Mouse (Mus musculus): ENCODE measurements around the gene Wdr35. TPM values are rescaled to one million over a fixed set of nuclear protein-coding genes. Genes with fewer than 3 reads are reported as not detected.

The Wdr35 gene
- polyA plus RNA-seq, 1 experiment from 2014 or later, result 21.9 TPM

DNA sequence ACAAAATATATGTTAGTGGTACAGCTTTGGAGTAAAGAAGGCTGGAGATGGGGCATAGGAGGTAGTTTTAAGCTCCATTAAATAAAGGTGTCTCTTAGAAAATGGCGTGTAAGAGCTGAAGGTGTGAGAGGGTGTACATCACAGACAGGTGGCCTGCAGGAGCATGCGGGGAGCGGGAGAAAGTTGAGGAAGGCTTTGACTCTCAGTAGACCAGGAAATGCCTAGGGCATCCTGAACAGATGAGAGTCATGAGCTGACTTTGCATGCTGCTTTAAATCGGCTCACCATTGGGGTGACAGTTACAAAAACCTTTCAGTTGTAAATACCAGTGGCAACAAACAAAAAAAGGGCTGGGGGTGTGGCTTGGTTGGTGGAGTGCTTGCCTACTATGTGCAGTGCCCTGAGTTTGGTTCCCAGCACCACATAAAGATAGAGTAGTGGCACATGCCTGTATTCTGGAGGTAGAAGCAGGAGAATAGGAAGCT, 32.5 kb upstream of the Wdr35 start:
- Histone ChIP-seq H3K9me3 (ENCODE audit: control insufficient read depth, low read length) (no peaks in the 10 kb centered on the region), H3K27ac (ENCODE audit: low read depth, low read length) (no peak overlapping the region), H3K36me3 (ENCODE audit: control insufficient read depth, insufficient read depth, low read length) (peaks cover 34% of the 10 kb centered on the region), H3K4me2 (replicated peaks; ENCODE audit: low read depth, low read length) (no peak overlapping the region), H3K4me1 (ENCODE audit: control insufficient read depth, insufficient read depth, low read length) (no peaks in the 10 kb centered on the region), H3K4me3 (ENCODE audit: low read length) (no peak overlapping the region), H3K9ac (ENCODE audit: low read depth, low read length) (no peak overlapping the region), H3K27me3 (ENCODE audit: control insufficient read depth, insufficient read depth, low read length) (no peaks in the 10 kb centered on the region)
- WGBS, result 65% methylated on average over 4 of the region's 4 CpGs
- no peak for ATAC-seq (ENCODE audit: low FRiP score, low TSS enrichment)

DNA sequence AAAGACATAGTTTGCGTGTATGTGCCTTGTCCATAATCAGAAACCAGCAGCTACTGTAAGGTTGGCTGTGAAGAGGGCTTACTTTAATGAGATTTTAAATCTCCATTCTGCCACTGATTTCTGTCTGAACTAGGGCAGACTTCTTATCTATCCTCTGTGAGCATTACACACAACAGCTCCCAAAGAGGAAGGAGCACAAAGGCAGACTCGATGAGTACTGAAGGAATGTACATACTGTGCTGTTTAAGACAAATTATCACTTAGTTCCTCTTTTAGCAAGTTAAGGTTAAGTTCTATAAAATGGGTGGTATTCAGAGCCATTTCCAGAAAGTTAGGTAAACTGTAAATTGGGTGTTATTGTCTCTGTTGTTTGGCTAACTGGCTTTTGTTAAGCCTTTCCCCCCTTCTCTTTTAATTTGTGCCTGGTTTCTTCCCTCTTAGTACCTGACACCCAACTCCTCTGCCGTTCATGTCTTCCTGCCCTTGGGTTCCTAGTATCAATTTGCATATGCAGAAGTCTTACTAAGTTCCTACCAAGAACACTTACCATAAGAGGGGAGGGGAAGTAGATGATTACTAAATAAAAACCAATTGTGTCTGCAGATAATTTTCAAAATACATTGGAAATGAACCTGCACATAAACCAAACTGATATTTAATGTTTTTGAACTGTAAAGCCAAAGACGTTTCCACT, 31.8 kb upstream of the Wdr35 start:
- Histone ChIP-seq H3K27me3 (ENCODE audit: control insufficient read depth, insufficient read depth, low read length) (no peaks in the 10 kb centered on the region), H3K9ac (ENCODE audit: low read depth, low read length) (no peak overlapping the region), H3K4me1 (ENCODE audit: control insufficient read depth, insufficient read depth, low read length) (no peaks in the 10 kb centered on the region), H3K27ac (ENCODE audit: low read depth, low read length) (no peak overlapping the region), H3K4me3 (ENCODE audit: low read length) (no peak overlapping the region), H3K36me3 (ENCODE audit: control insufficient read depth, insufficient read depth, low read length) (peaks cover 27% of the 10 kb centered on the region), H3K9me3 (ENCODE audit: control insufficient read depth, low read length) (no peaks in the 10 kb centered on the region), H3K4me2 (replicated peaks; ENCODE audit: low read depth, low read length) (no peak overlapping the region)
- WGBS, result 56% methylated on average over 4 of the region's 4 CpGs
- ATAC-seq (ENCODE audit: low FRiP score, low TSS enrichment), result no peak

DNA sequence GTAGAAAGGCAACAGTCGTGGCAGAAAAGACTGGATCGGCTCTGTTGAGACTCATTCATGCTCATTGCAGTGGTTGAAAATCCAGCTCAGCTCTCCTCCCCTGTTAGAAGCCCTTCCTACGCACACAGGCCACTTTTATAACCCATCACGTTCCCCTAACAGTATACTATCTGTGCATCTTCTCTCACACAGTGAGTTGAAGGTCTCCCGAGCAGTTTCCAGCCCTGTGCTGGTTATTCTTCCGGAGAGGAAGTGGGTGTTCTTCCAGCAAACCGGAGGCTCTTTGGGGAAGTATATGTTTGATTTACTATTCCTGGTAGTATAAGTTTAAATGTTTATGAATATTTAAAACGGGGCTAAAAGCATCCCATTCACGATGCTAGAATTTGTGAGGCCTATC, 26.5 kb upstream of the Wdr35 start:
- Histone ChIP-seq H3K27ac (ENCODE audit: low read depth, low read length) (no peak overlapping the region), H3K9me3 (ENCODE audit: control insufficient read depth, low read length) (no peaks in the 10 kb centered on the region), H3K4me2 (replicated peaks; ENCODE audit: low read depth, low read length) (peak overlapping the region; percentile 97), H3K4me1 (ENCODE audit: control insufficient read depth, insufficient read depth, low read length) (0 out of 2 replicates have a peak, but pooled peaks cover 8% of the 10 kb centered on the region), H3K4me3 (ENCODE audit: low read length) (peak overlapping the region; percentile 49; the same call in 1 of the 2 replicates), H3K27me3 (ENCODE audit: control insufficient read depth, insufficient read depth, low read length) (0 out of 2 replicates have a peak, but pooled peaks cover 6% of the 10 kb centered on the region), H3K9ac (ENCODE audit: low read depth, low read length) (no peak overlapping the region), H3K36me3 (ENCODE audit: control insufficient read depth, insufficient read depth, low read length) (no peaks in the 10 kb centered on the region)
- no peak for ATAC-seq (ENCODE audit: low FRiP score, low TSS enrichment)
- WGBS, result 45% methylated on average over 9 of the region's 9 CpGs

DNA sequence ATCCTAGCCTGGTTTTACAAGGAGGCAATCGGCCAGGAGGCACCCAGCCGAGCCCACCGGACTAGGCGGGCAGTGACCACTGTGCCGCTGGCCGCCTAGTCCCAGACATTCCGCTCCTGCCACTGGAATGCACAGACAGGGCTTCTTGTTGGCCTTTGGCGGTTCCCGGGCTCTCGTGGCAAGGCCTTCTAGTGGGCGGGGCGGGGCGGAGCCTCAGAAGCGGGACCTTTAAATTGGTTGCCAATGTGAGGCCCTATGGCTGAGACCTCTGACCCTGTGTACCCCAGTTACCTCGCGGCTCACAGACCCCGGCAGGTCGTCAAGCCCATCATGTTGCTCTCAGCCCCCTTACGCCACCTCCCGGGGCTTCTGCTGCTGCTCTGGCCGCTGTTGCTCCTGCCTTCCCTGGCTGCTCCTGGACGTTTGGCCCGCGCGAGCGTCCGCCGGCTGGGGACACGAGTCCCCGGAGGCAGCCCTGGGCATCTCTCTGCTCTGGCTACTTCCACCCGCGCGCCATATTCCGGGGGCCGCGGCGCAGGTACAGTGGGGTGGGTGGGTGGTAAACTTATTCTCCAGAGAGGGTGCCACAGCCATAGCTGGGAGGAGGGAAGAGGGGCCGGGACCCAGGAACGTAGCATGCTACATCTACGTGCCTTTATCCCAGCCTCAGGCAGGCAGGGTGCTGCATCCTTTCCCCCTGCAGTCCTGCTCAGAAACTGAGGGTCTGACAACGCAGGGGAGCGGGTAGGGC, 25.8 kb upstream of the Wdr35 start, which contains the start of gene Matn3:
Matn3 (plus strand) TSS at position 216 of the 751 bp plus-strand sequence.
- H3K36me3 ChIP-seq (ENCODE audit: control insufficient read depth, insufficient read depth, low read length), result no peaks in the 10 kb centered on the region
- 0 out of 2 replicates have a peak, but pooled peaks cover 8% of the 10 kb centered on the region for H3K4me1 ChIP-seq (ENCODE audit: control insufficient read depth, insufficient read depth, low read length)
- H3K4me2 ChIP-seq (replicated peaks; ENCODE audit: low read depth, low read length), result peak within 1 kb of the TSS; percentile 97
- 0 out of 2 replicates have a peak, but pooled peaks cover 6% of the 10 kb centered on the region for H3K27me3 ChIP-seq (ENCODE audit: control insufficient read depth, insufficient read depth, low read length)
- H3K9me3 ChIP-seq (ENCODE audit: control insufficient read depth, low read length), result no peaks in the 10 kb centered on the region
- peak within 1 kb of the TSS; percentile 49 for H3K4me3 ChIP-seq (ENCODE audit: low read length)
- ATAC-seq (ENCODE audit: low FRiP score, low TSS enrichment), result peak; percentile 76
- no peak within 1 kb of the TSS for H3K27ac ChIP-seq (ENCODE audit: low read depth, low read length)
- H3K9ac ChIP-seq (ENCODE audit: low read depth, low read length), result peak within 1 kb of the TSS; percentile 51
- WGBS, result 2% methylated on average over 42 of the region's 42 CpGs

DNA sequence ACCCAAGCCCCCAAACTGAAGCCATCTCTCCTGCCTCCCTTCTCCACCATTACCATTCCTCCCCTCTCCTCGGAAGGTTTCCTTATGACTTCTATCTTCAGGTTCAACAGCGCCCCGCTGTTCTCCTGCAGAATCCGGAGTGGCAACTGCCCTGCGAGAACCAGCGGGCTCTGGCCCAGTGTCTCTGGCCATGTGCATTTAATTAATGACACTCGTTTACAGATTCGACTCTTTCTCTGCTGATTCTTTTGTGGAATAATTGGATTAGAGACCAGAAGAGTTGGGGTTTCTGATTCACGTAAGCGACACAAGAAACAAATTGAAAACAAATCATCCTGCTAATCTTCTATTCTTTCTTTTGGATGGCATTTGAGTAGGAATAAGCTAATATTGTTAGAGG, 20.6 kb upstream of the Wdr35 start:
- H3K27me3 ChIP-seq (ENCODE audit: control insufficient read depth, insufficient read depth, low read length), result 0 out of 2 replicates have a peak, but pooled peaks cover 6% of the 10 kb centered on the region
- no peaks in the 10 kb centered on the region for H3K36me3 ChIP-seq (ENCODE audit: control insufficient read depth, insufficient read depth, low read length)
- H3K9me3 ChIP-seq (ENCODE audit: control insufficient read depth, low read length), result no peaks in the 10 kb centered on the region
- H3K9ac ChIP-seq (ENCODE audit: low read depth, low read length), result no peak overlapping the region
- no peak for ATAC-seq (ENCODE audit: low FRiP score, low TSS enrichment)
- no peak overlapping the region for H3K27ac ChIP-seq (ENCODE audit: low read depth, low read length)
- 0 out of 2 replicates have a peak, but pooled peaks cover 2% of the 10 kb centered on the region for H3K4me1 ChIP-seq (ENCODE audit: control insufficient read depth, insufficient read depth, low read length)
- no peak overlapping the region for H3K4me3 ChIP-seq (ENCODE audit: low read length)
- no peak overlapping the region for H3K4me2 ChIP-seq (replicated peaks; ENCODE audit: low read depth, low read length)
- 88% methylated on average over 10 of the region's 10 CpGs for WGBS

DNA sequence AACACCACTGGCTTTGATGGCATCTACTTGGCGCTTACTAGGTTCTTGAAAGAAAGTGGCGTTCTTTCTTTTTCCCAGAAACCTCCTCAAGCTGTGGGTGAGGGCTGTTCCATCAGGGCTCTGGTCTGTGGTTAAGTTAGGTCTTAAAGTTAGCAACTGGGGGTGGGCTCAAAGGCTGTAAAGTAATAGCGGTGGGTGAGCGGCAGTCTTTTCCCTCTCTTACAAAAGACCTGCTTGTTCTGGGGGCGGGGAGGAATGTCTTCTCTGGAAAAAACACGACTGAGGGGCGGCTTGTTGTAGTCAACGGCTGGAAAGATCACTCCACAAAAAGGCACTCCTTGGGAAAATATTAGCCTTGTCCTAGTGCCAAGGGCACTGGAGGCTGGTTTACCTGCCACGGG, 19.5 kb upstream of the Wdr35 start:
- H3K4me3 ChIP-seq (ENCODE audit: low read length), result no peak overlapping the region
- no peak overlapping the region for H3K4me2 ChIP-seq (replicated peaks; ENCODE audit: low read depth, low read length)
- H3K27me3 ChIP-seq (ENCODE audit: control insufficient read depth, insufficient read depth, low read length), result 0 out of 2 replicates have a peak, but pooled peaks cover under 1% of the 10 kb centered on the region
- no peak overlapping the region for H3K27ac ChIP-seq (ENCODE audit: low read depth, low read length)
- H3K4me1 ChIP-seq (ENCODE audit: control insufficient read depth, insufficient read depth, low read length), result no peaks in the 10 kb centered on the region
- no peak for ATAC-seq (ENCODE audit: low FRiP score, low TSS enrichment)
- no peaks in the 10 kb centered on the region for H3K9me3 ChIP-seq (ENCODE audit: control insufficient read depth, low read length)
- no peaks in the 10 kb centered on the region for H3K36me3 ChIP-seq (ENCODE audit: control insufficient read depth, insufficient read depth, low read length)
- no peak overlapping the region for H3K9ac ChIP-seq (ENCODE audit: low read depth, low read length)
- WGBS, result 39% methylated on average over 9 of the region's 9 CpGs

DNA sequence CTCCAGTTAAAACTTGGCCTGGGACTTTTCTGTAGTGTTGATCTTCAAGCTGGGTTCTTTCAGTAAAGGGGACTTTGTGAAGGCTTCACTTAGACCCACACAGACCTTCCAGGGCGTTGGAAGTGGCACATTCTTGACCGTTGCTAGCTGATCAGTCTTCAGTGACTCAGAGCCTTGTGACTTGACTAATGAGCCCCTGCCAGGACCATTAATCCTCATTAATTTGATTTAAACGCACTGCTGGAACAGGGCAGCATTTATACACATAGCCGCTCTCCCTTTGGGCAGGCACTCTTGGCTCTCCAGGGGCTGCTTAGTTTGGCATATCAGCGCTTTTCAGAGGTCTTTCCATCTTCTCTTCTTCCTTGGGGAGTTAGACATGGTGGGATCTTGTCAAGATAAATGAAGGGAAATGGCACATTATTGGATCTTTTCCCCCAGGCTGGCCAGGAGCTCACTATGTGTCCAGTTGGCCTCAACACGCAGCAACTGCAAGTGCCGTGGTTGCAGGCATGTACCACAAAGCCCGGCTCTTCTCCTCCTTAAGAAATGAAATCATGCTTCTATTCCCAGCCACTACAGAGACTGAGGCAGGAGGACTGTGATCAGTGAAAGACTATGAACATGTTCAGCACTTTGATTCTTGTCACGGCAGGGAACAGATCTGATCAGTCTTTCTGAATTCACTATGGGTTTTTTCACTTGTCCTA, 11.9 kb upstream of the Wdr35 start:
- H3K27me3 ChIP-seq (ENCODE audit: control insufficient read depth, insufficient read depth, low read length), result no peaks in the 10 kb centered on the region
- H3K4me3 ChIP-seq (ENCODE audit: low read length), result no peak overlapping the region
- no peak overlapping the region for H3K27ac ChIP-seq (ENCODE audit: low read depth, low read length)
- H3K4me1 ChIP-seq (ENCODE audit: control insufficient read depth, insufficient read depth, low read length), result 0 out of 2 replicates have a peak, but pooled peaks cover 4% of the 10 kb centered on the region
- H3K36me3 ChIP-seq (ENCODE audit: control insufficient read depth, insufficient read depth, low read length), result no peaks in the 10 kb centered on the region
- H3K4me2 ChIP-seq (replicated peaks; ENCODE audit: low read depth, low read length), result no peak overlapping the region
- no peak for ATAC-seq (ENCODE audit: low FRiP score, low TSS enrichment)
- H3K9me3 ChIP-seq (ENCODE audit: control insufficient read depth, low read length), result no peaks in the 10 kb centered on the region
- 31% methylated on average over 9 of the region's 9 CpGs for WGBS
- no peak overlapping the region for H3K9ac ChIP-seq (ENCODE audit: low read depth, low read length)

DNA sequence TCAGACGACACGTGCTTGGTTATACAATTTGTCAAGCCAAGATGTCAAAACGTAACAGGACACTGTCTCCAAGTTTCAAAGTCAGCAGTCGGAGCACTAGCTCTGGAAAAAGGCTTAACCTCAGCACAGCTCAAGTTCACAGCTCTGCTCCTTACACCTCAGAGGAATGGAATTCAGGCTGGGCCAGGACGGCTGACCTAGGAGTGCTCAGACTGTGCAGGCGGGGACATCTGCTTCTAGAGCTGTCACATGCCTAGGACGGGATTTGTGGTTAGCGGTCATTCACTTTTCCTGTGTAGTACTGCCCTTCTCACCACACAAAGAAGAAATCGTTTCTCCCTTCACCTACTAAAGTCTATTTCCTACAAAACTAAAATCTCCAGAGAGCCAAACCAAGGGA, 3.9 kb upstream of the Wdr35 start:
- H3K27ac ChIP-seq (ENCODE audit: low read depth, low read length), result no peak overlapping the region
- no peaks in the 10 kb centered on the region for H3K27me3 ChIP-seq (ENCODE audit: control insufficient read depth, insufficient read depth, low read length)
- H3K9me3 ChIP-seq (ENCODE audit: control insufficient read depth, low read length), result no peaks in the 10 kb centered on the region
- ATAC-seq (ENCODE audit: low FRiP score, low TSS enrichment), result peak; percentile 88
- WGBS, result 13% methylated on average over 9 of the region's 9 CpGs
- no peaks in the 10 kb centered on the region for H3K36me3 ChIP-seq (ENCODE audit: control insufficient read depth, insufficient read depth, low read length)
- H3K4me1 ChIP-seq (ENCODE audit: control insufficient read depth, insufficient read depth, low read length), result no peaks in the 10 kb centered on the region
- H3K4me2 ChIP-seq (replicated peaks; ENCODE audit: low read depth, low read length), result no peak overlapping the region
- H3K4me3 ChIP-seq (ENCODE audit: low read length), result no peak overlapping the region
- H3K9ac ChIP-seq (ENCODE audit: low read depth, low read length), result no peak overlapping the region

Measured in kidney, embryonic 14.5 days (tissue).